14 mouse cellular contexts compared by ENCODE assay signal in genomic region chr19:58882336-58882735, GRCm38 (mm10).
DNase-seq lines count a peak whose midpoint lies in the region.
"Had no signal": no experiment of that assay in that cellular context is flagged by ENCODE, and none has a peak within 500 bp of the region (broad histone marks: within the 10 kb centered on the region; RNA-seq: fewer than 3 reads in every experiment).

No protein-coding gene starts in this region.

- DNase-seq in adrenal gland, postnatal 14 days, result peak; percentile 17
- DNase-seq in adrenal gland, postnatal 10 days, result no peak
- peak; percentile 96 for DNase-seq in heart, adult 11 months
- no peak for DNase-seq in heart, adult 8-10 months (ENCODE audit: low spot score)
- peak; percentile 11 for DNase-seq in right cerebral cortex, adult 18-20 months
- DNase-seq in right cerebral cortex, postnatal 14 days, result no peak
- DNase-seq in layer of hippocampus, postnatal 25 days (ENCODE audit: extremely low spot score in 1 of 2, low spot score in 1 of 2), result no peak
- DNase-seq in liver, result no peak
- DNase-seq: cerebellum, adult 8-10 months; kidney, adult 9 months; kidney, postnatal 14 days; lung, adult 18-20 months; lung, postnatal 10 days; spleen, adult 18-20 months had no signal

Comparison
In these comparisons a context has a peak if more than half of its experiments do, and no peak if none do; other contexts are left out.
1. DNase-seq: peak in adrenal gland, postnatal 14 days (single experiment), heart, adult 11 months (single experiment) and right cerebral cortex, adult 18-20 months (single experiment); none in adrenal gland, postnatal 10 days (single experiment), heart, adult 8-10 months (single experiment), right cerebral cortex, postnatal 14 days (single experiment), layer of hippocampus, postnatal 25 days (0 of 2) and liver (single experiment).